Mouse (Mus musculus) cerebellum, postnatal 10 days (tissue): Measurements from ENCODE around the gene Vasp.

ENCODE experiments used
- DNase-seq, 2 experiments: peaks; one replicate each; pipeline ENCODE4 v3.0.0; 2021; ENCODE audit warnings: mixed read lengths in 2 of 2

The Vasp gene

GRCm38 (mm10) chr7:19303046-19303305 is 31.4 kb upstream of the Vasp start:
- DNase-seq = no peak

GRCm38 (mm10) chr7:19302264-19303045 is 30.8 kb upstream of the Vasp start:
- no peak for DNase-seq

DNA sequence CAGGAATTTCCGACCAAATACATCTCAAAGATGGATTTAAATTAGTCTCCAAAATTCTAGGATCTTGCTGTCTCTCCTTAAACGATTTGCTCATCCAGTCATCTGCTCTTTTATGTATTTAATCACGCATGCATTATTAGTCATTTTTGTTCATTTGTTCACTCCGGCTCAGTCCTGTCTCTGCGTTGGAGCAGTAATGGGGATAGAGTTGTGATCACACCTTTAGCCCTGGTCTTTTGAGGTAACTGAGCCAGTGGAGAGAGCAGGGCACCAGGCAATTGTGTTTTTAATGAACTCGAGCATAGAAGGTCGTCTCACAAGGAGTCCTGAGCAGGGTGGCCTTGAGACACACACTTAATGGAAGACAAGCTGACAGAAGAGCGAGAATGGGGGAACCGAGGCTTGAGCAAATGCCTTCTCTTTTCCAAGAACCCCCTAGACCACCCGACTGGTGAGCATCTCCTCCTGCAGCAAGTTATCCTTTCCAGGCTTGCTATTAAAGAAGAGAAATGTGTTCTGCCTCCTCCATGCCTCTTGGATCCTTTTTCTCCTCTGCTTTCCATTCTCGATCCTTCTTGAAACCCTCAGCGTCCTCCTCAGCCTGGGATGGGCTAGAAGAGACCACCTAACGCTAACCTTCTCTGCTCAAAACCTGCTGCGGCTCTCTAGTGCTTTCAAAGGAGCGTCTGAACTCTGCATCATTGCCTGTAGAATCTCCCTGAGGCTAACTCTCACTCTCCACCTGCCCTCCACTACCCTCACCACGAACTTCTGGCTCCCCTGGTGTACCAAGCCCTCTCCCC is 30.0 kb upstream of the Vasp start:
- no peak for DNase-seq

DNA sequence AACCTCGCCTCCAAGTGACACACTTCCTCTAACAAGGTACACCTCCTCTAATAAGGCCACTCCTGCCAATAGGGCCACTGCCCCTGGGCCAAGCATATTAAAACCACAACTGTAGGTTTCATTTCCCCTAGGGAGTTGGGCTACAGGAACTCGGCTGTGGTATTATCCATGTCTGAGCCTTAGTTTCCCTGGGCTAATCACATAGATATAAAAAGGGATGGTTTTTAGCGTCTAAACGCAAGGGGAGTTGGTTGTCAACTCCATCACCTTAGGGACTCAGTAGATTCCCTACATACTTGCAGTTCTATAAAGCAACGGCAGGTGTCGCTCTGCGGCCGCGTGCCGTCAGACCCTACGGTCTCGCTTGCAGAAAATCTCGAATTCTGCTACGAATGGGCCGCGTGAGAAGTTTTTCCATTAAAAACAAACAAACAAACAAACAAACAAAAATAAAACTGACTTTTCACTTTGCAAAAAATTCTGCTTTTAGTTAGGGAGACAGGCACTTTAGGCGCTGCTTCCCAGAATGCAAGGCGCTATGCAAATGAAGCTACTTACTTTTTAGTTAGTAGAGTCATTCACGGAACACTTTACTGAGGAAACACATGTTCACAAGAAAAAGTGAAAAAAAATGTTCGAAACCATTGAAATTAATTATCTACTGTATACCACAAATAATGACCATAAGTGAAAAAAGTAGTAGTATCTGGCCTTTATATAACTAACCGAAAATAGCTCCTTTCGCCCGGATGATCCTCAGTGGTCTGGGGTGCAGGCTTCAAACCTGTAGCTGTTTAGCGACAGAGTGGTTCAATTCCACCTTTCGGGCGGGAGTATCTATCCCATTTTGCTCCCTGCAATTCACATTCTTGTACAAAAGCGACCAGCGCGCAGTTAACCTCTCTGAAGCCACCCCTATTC is 29.1 kb upstream of the Vasp start:
- peak; percentile 93 to 95 for DNase-seq

DNA sequence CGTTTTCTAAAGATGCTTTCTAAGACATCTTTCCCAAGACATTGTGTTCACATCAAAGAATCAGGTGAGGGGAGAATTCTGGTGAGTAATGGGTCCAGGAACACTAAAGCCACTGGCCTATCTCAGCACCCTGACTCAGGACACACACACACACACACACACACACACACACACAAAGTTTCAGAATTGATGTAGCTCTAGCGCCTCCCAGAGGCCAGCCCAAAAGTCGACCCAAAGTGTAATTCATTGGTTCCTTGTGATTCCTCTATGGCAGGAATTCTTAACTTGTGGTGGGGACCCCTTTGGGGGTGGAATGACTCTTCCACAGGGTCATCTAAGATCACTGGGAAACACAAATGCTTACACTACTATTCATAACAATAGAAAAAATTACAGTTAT is 27.6 kb upstream of the Vasp start:
- peak; percentile 74 to 80 for DNase-seq

- no peak for DNase-seq
Observed at GRCm38 (mm10) chr7:19297794-19298193, 26.2 kb upstream of the Vasp start.

DNA sequence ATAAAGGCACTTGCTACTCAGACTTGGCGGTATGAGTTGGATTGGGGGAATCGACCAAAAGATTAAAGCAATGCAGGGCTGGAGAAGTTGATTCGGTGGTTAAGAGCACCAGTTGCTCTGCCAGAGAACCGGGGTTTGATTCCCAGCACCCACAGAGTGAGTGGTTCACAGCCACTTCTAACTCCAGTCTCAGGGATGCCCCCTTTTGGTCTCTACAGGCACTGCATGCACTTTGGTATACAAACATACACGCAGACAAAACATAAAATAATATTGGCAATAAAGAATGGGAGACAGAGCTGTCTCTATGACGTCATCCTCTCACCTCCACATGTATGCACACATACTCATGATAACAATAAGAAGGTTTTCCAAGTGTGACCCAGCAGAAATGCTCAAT is 25.4 kb upstream of the Vasp start:
- DNase-seq = peak in 1 of 2 experiments; percentile 34

DNA sequence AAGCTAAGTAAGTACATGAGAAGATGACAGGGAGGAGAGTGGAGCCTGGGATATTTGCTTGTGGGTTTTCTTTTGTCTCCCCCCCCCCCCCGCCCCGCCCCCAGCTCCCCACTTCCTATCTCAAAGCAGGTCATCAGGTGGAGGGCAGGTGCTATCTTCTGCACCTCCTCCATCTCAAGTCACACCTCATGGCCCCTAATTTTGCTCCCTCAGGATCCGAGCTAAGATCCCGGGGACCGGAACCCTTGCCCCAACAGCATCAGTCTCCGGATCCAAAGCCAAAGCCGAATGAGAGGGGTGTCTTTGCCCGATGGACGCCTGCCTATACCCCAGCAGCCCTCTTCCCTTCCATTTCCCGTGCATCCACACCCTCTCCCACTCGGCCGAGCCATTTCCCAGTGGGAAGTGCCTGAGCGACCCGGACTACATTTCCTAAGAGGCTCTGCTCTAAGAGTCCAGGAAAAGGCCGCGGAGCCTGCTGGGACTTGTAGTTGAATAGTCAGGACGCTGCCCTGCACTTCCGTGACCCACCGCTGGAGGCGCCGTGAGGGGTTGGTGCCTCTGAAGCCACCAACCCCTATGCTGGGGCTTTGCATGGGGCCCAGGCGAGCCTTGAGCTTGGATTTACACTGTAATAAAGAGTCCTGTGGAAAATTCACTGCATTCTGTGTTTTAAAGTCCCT is 24.0 kb upstream of the Vasp start:
- DNase-seq = peak; percentile 99 to 100

- peak; percentile 67 to 73 for DNase-seq
Observed at GRCm38 (mm10) chr7:19290969-19291596, 19.5 kb upstream of the Vasp start.

GRCm38 (mm10) chr7:19284763-19285162 is 13.1 kb upstream of the Vasp start:
- DNase-seq = peak; percentile 87 to 91

DNA sequence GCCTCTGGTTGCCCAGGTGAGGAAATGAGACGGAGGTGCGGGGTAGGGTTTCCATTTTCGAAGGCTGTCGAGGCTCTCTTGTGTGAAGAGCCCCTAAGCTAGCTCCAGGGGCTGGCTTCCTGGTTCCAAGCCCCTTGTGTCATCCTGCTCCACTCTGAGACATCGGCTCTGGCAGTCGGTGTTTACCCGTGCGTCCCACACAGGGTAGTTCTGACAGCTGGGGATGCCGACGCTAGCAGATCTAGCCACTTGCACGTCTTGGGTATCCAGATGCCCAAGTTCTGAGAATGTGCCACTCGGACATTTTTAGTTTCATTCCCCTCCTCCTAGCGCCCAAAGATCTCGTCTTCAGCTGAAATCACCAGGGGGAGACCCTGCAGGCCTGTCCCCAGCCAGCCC is 11.8 kb upstream of the Vasp start:
- no peak for DNase-seq

DNA sequence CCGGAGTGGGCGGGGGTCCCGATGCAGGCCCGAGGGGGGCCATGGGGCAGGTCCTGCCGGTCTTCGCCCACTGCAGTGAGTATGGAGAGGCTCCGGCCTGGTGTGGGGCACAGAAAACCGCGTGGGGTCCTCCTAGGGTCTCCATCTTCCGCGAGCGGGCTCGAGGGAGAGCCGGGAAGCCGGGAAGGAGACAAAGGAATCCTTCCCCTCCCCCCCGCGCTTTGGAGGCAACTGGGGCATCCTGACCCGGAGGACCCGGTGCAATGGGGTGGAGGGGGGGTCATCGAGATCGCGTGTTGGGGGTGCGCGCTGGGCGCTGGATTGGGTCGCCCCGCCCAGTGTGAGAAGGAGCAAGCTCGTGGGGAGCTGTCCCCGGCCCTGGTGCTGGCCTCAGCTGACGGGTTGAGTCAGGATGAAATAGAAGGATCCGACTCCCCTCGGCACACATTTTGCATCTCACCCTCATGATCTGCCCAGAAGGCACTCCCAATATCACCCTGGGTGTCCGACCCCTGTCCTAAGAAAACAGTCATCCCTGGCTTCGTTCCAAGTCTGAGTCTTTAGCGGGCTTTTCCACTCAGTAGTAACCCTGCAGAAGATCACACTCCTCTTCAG is 11.3 kb upstream of the Vasp start:
- peak; percentile 82 to 85 for DNase-seq

GRCm38 (mm10) chr7:19282385-19282784 is 10.8 kb upstream of the Vasp start, which contains the start of gene Rtn2:
Gene Rtn2 (plus strand): TSS chr7:19282624.
- peak; percentile 97 to 98 for DNase-seq

DNA sequence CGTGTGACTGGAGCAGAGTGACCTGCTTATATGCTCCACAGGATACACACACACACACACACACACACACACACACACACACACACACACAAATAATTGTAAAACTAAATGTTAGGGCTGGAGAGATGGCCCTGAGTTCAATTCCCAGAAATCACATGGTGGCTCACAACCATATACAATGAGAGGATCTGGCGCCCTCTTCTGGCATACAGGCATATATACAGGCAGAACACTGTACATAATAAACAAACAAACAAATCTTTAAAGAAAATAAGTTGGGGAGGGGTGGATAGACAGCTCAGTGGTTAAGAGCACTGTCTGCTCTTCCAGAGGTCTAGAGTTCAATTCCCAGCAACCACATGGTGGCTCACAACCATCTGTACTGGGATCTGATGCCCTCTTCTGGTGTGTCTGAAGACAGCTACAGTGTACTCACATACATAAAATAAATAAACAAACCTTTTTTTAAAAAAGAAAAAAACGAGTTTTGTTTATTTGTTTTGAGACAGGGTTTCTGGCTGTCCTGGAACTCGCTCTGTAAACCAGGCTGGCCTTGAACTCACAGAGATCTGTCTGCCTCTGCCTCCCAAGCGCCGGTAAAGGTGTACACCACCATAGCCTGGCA is 10.2 kb upstream of the Vasp start:
- peak; percentile 67 to 75 for DNase-seq

DNA sequence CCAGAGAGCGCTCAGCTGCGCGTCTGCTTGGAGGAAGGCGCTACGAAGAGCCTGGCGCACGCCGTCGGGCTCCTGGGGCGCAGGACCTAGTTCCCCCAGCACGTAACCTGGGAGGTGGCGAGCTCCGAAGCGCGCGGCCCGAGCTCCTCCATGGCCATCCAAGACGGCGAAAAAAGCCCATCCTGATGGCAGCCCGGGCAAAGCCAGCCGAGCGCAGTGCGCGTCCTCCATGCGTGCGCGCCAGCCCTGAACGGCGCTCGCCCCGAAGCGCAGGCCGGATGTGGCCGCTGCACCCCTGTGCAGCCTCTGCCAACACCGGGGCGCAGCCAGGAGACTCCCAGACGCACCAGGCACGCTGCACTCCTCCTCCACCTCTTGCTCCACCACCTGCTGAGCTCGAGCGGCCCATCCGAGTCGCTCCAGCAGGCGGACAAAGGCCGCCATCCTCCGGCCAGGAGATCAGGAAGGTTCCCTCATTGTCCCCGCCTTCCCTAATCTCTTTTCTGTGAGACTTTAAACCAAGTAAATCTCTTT is 8.0 kb upstream of the Vasp start, which contains the start of gene Ppm1n:
Gene Ppm1n, minus strand, starts transcription at position 484 of the 534 bp plus-strand sequence.
- peak; percentile 67 to 69 for DNase-seq

GRCm38 (mm10) chr7:19279052-19279451 is 7.4 kb upstream of the Vasp start:
- no peak for DNase-seq

- DNase-seq = no peak
Observed at GRCm38 (mm10) chr7:19276253-19276652, 4.6 kb upstream of the Vasp start.

- peak; percentile 82 to 86 for DNase-seq
Observed at GRCm38 (mm10) chr7:19272173-19272764, 652 bp upstream of the Vasp start.

GRCm38 (mm10) chr7:19270509-19271237 is 944 bp downstream of the Vasp start:
- peak; percentile 28 to 47 for DNase-seq
